Mouse (Mus musculus) ES-E14 (cell line): ENCODE results near the gene Hlcs.

Source experiments
- CHD2 ChIP-seq: IDR thresholded peaks from 2 replicates; pipeline ENCODE4 v1.6.1; 2014; ENCODE audit warnings: mild to moderate bottlenecking, low read depth, low read length, inconsistent platforms
- HCFC1 ChIP-seq: IDR thresholded peaks from 2 replicates; pipeline ENCODE4 v1.6.1; 2012; ENCODE audit warnings: low read length, inconsistent platforms, borderline replicate concordance; ENCODE audit not compliant: insufficient read depth
- MAFK ChIP-seq: IDR thresholded peaks from 2 replicates; pipeline ENCODE4 v1.6.1; 2014; ENCODE audit warnings: mild to moderate bottlenecking, low read depth, low read length, inconsistent platforms; ENCODE audit not compliant: insufficient read depth
- ZC3H11A ChIP-seq: IDR thresholded peaks from 2 replicates; pipeline ENCODE4 v1.6.1; 2012; ENCODE audit warnings: low read depth, mild to moderate bottlenecking, inconsistent platforms, low read length, borderline replicate concordance
- ZNF384 ChIP-seq: IDR thresholded peaks from 2 replicates; pipeline ENCODE4 v1.6.1; 2012; ENCODE audit warnings: low read depth, low read length, inconsistent platforms

- TF ChIP-seq HCFC1, result no peak
- TF ChIP-seq ZNF384, result no peak
- no peak for TF ChIP-seq CHD2
- TF ChIP-seq ZC3H11A, result no peak
- no peak for TF ChIP-seq MAFK
These were observed 22.2 kb downstream of the Hlcs start for GRCm38 (mm10) chr16:94291141-94291540.
